Mouse (Mus musculus) adrenal gland, postnatal 25 days (tissue): ENCODE measurements at regions not wholly inside any gene's neighbourhood (a gene's known extent, or its start where the extent isn't known, plus 50 kb on each side); places are given as distances from the start of the nearest gene placed in this dataset.

Experiments used
- DNase-seq: peaks from one replicate; pipeline ENCODE4 v3.0.0; 2021; ENCODE audit warnings: mixed read lengths

- no peak for DNase-seq
Observed at GRCm38 (mm10) chr1:91678789-91679188, 122.5 kb upstream of the Twist2 start.

- DNase-seq = no peak
Observed at GRCm38 (mm10) chr1:91685031-91685430, 116.2 kb upstream of the Twist2 start.

GRCm38 (mm10) chr1:91685789-91686188 lies 115.5 kb upstream of the Twist2 start:
- DNase-seq = no peak

- DNase-seq = no peak
Observed at GRCm38 (mm10) chr1:91691601-91692000, 109.7 kb upstream of the Twist2 start.

GRCm38 (mm10) chr1:91692709-91693460 lies 108.4 kb upstream of the Twist2 start:
- DNase-seq = no peak

GRCm38 (mm10) chr1:91697053-91697452 lies 104.2 kb upstream of the Twist2 start:
- no peak for DNase-seq

GRCm38 (mm10) chr1:91701475-91701874 lies 99.8 kb upstream of the Twist2 start:
- DNase-seq = no peak

- DNase-seq = no peak
Observed at GRCm38 (mm10) chr1:91702021-91702420, 99.2 kb upstream of the Twist2 start.

- no peak for DNase-seq
Observed at GRCm38 (mm10) chr1:91702737-91703136, 98.5 kb upstream of the Twist2 start.

- DNase-seq = no peak
Observed at GRCm38 (mm10) chr1:91705451-91705850, 95.8 kb upstream of the Twist2 start.

GRCm38 (mm10) chr1:91708550-91709243 lies 92.6 kb upstream of the Twist2 start:
- DNase-seq = no peak

- no peak for DNase-seq
Observed at GRCm38 (mm10) chr1:91709244-91709600, 92.0 kb upstream of the Twist2 start.

- DNase-seq = no peak
Observed at GRCm38 (mm10) chr1:91713131-91713530, 88.1 kb upstream of the Twist2 start.

- no peak for DNase-seq
Observed at GRCm38 (mm10) chr1:91714266-91714665, 87.0 kb upstream of the Twist2 start.

GRCm38 (mm10) chr1:91715341-91715740 lies 85.9 kb upstream of the Twist2 start:
- no peak for DNase-seq

GRCm38 (mm10) chr1:91715791-91716190 lies 85.5 kb upstream of the Twist2 start:
- DNase-seq = no peak

GRCm38 (mm10) chr1:91716836-91717235 lies 84.4 kb upstream of the Twist2 start:
- DNase-seq = no peak

GRCm38 (mm10) chr1:91717961-91718360 lies 83.3 kb upstream of the Twist2 start:
- DNase-seq = no peak

GRCm38 (mm10) chr1:91729246-91729645 lies 72.0 kb upstream of the Twist2 start:
- DNase-seq = no peak

GRCm38 (mm10) chr1:91730281-91730680 lies 71.0 kb upstream of the Twist2 start:
- DNase-seq = no peak

GRCm38 (mm10) chr1:91731703-91732102 lies 69.6 kb upstream of the Twist2 start:
- no peak for DNase-seq

GRCm38 (mm10) chr1:91732461-91732861 lies 68.8 kb upstream of the Twist2 start:
- no peak for DNase-seq

- no peak for DNase-seq
Observed at GRCm38 (mm10) chr1:91734731-91735130, 66.5 kb upstream of the Twist2 start.

- no peak for DNase-seq
Observed at GRCm38 (mm10) chr1:91735436-91735835, 65.8 kb upstream of the Twist2 start.
